Mouse (Mus musculus) intestine, embryonic 14.5 days (tissue): ENCODE data around the gene Pum3. TPM values are rescaled to one million over a fixed set of nuclear protein-coding genes. Genes with fewer than 3 reads are reported as not detected.

Experiments used
- ATAC-seq: fragments of 200-750 bp; cut with Nextera tagmentation; replicated peaks from 2 replicates; pipeline ENCODE4 v1.8.0; 2017; ENCODE audit warnings: low read depth, moderate number of reproducible peaks, moderate TSS enrichment, moderate library complexity; ENCODE audit not compliant: low FRiP score, low TSS enrichment
- DNase-seq: peaks from one replicate; pipeline ENCODE4 v3.0.0-alpha.2; 2018; ENCODE audit warnings: low spot score
- H3K27ac ChIP-seq: fragments of 300-500 bp; sonication (generic); 2 replicates; pipeline ENCODE4 v1.5.1; 2014; ENCODE audit warnings: low read depth, mild to moderate bottlenecking, control low read depth
- H3K27me3 ChIP-seq: fragments of 300-500 bp; sonication (generic); replicated peaks from 2 replicates; pipeline ENCODE4 v1.6.1; 2014; ENCODE audit warnings: low read length, control low read depth; ENCODE audit not compliant: control insufficient read depth, insufficient read depth
- H3K36me3 ChIP-seq: fragments of 300-500 bp; sonication (generic); 2 replicates; pipeline ENCODE4 v1.6.1; 2014; ENCODE audit warnings: low read length, control low read depth; ENCODE audit not compliant: control insufficient read depth, insufficient read depth
- H3K4me1 ChIP-seq: fragments of 300-500 bp; sonication (generic); replicated peaks from 2 replicates; pipeline ENCODE4 v1.6.1; 2014; ENCODE audit warnings: low read length, control low read depth, mixed read lengths; ENCODE audit not compliant: control insufficient read depth, insufficient read depth
- H3K4me2 ChIP-seq: fragments of 300-500 bp; sonication (generic); 2 replicates; pipeline ENCODE4 v1.6.1; 2014; ENCODE audit warnings: low read length
- H3K4me3 ChIP-seq: fragments of 300-500 bp; sonication (generic); 2 replicates; pipeline ENCODE4 v1.5.1; 2014; ENCODE audit warnings: low read depth, low read length, control low read depth, mixed read lengths
- H3K9ac ChIP-seq: fragments of 300-500 bp; sonication (generic); 2 replicates; pipeline ENCODE4 v1.6.1; 2014; ENCODE audit warnings: mild to moderate bottlenecking, low read length
- H3K9me3 ChIP-seq: fragments of 300-500 bp; sonication (generic); 2 replicates; pipeline ENCODE4 v1.6.1; 2016; ENCODE audit warnings: low read length, control low read depth; ENCODE audit not compliant: control insufficient read depth
- WGBS: fragments of 180-500 bp; shearing (Covaris S2); extraction: QIAGEN DNeasy Blood & Tissue Kit; methylation state at CpG from one replicate; pipeline ENCODE4 v1.1.7; 2014; 5-methylcytosine and 5-hydroxymethylcytosine counted together
- polyA plus RNA-seq: library from polyadenylated mRNA; unstranded; fragments of >200 nt; fragmentation: Nextera tagmentation; extraction: Ambion mirVana; gene quantifications from 2 replicates; pipeline ENCODE4 v1.2.1, GENCODE M21; 2014

The Pum3 gene
- polyA plus RNA-seq, 1 experiment from 2014 or later: 74.5 TPM

GRCm38 (mm10) chr19:27364521-27364931, 65.1 kb downstream of the Pum3 start:
- peak overlapping the region; percentile 46 for H3K4me2 ChIP-seq
- DNase-seq: peak; percentile 74
- WGBS: 2% methylated on average over 8 of the region's 8 CpGs
- H3K9me3 ChIP-seq: no peaks in the 10 kb centered on the region
- ATAC-seq: peak; percentile 80; the same call in 1 of the 2 replicates
- no peak overlapping the region for H3K27ac ChIP-seq
- peaks cover 5% of the 10 kb centered on the region for H3K4me1 ChIP-seq
- H3K27me3 ChIP-seq: no peaks in the 10 kb centered on the region
- H3K36me3 ChIP-seq: no peaks in the 10 kb centered on the region
- H3K9ac ChIP-seq: no peak overlapping the region
- peak overlapping the region; percentile 21; the same call in 1 of the 2 replicates for H3K4me3 ChIP-seq

- ATAC-seq (no peak), DNase-seq (no peak)
- Histone ChIP-seq H3K9ac (no peak overlapping the region), H3K4me3 (no peak overlapping the region), H3K4me2 (peak overlapping the region; percentile 46), H3K27ac (no peak overlapping the region), H3K36me3 (no peaks in the 10 kb centered on the region), H3K9me3 (no peaks in the 10 kb centered on the region), H3K4me1 (peaks cover 5% of the 10 kb centered on the region), H3K27me3 (no peaks in the 10 kb centered on the region)
- 38% methylated on average over 4 of the region's 4 CpGs for WGBS
These were observed 65.7 kb downstream of the Pum3 start for GRCm38 (mm10) chr19:27363891-27364290.

- Histone ChIP-seq H3K36me3 (no peaks in the 10 kb centered on the region), H3K4me3 (no peak overlapping the region), H3K27ac (no peak overlapping the region), H3K27me3 (no peaks in the 10 kb centered on the region), H3K9me3 (no peaks in the 10 kb centered on the region), H3K9ac (no peak overlapping the region), H3K4me2 (no peak overlapping the region), H3K4me1 (peaks cover 5% of the 10 kb centered on the region)
- DNase-seq: no peak
- ATAC-seq: no peak
These were observed 69.2 kb downstream of the Pum3 start for GRCm38 (mm10) chr19:27360381-27360780.

GRCm38 (mm10) chr19:27351700-27352099, 77.9 kb downstream of the Pum3 start:
- no peak for ATAC-seq
- no peak for DNase-seq
- H3K27me3 ChIP-seq: no peaks in the 10 kb centered on the region
- no peaks in the 10 kb centered on the region for H3K4me1 ChIP-seq
- H3K4me3 ChIP-seq: no peak overlapping the region
- no peak overlapping the region for H3K4me2 ChIP-seq
- no peak overlapping the region for H3K9ac ChIP-seq
- no peaks in the 10 kb centered on the region for H3K9me3 ChIP-seq
- 62% methylated on average over 6 of the region's 6 CpGs for WGBS
- H3K36me3 ChIP-seq: no peaks in the 10 kb centered on the region
- H3K27ac ChIP-seq: no peak overlapping the region

- no peak for DNase-seq
- H3K27me3 ChIP-seq: no peaks in the 10 kb centered on the region
- H3K27ac ChIP-seq: no peak overlapping the region
- H3K9ac ChIP-seq: no peak overlapping the region
- H3K4me2 ChIP-seq: no peak overlapping the region
- no peaks in the 10 kb centered on the region for H3K4me1 ChIP-seq
- no peak for ATAC-seq
- WGBS: 51% methylated on average over 1 of the region's 1 CpGs
- no peaks in the 10 kb centered on the region for H3K9me3 ChIP-seq
- no peaks in the 10 kb centered on the region for H3K36me3 ChIP-seq
- H3K4me3 ChIP-seq: no peak overlapping the region
These were observed 83.1 kb downstream of the Pum3 start for GRCm38 (mm10) chr19:27346501-27346900.

Other genes with a start within 250 kb of the Pum3 start
- 4.1 and 5.6 TPM in 2 replicates for gene Vldlr, start 213.3 kb downstream of the Pum3 start, polyA plus RNA-seq
- gene Kcnv2, start 107.2 kb downstream of the Pum3 start, polyA plus RNA-seq: 0.26 and 0.46 TPM in 2 replicates